Mouse (Mus musculus) c-Kit-positive CD71-positive TER-119-positive erythroid progenitor cells, embryonic 14.5 days (primary cell): Measurements from ENCODE around the gene Gm6309.
"Not testable (repeated sequence)": the region's sequence is repeated elsewhere in the genome, so short reads cannot be mapped to it uniquely, and the experiment has no call there.

ENCODE experiments used
- DNase-seq: peaks from one replicate; pipeline ENCODE4 v3.0.0-alpha.2; 2013; ENCODE audit warnings: low spot score

Gm6309 gene

GRCm38 (mm10) chr5:146170621-146171020, at the start of gene Gm6309:
Gene Gm6309 (minus strand): TSS chr5:146170721.
- not testable (repeated sequence) for DNase-seq

GRCm38 (mm10) chr5:146205537-146205936, 35.0 kb upstream of the Gm6309 start:
- DNase-seq, result no peak

GRCm38 (mm10) chr5:146203921-146204320, 33.4 kb upstream of the Gm6309 start:
- no peak for DNase-seq

- DNase-seq, result no peak
These were observed 30.1 kb upstream of the Gm6309 start for GRCm38 (mm10) chr5:146200580-146200979.

- DNase-seq, result no peak
These were observed 29.0 kb upstream of the Gm6309 start for GRCm38 (mm10) chr5:146199540-146199939.

- no peak for DNase-seq
These were observed 28.6 kb upstream of the Gm6309 start for GRCm38 (mm10) chr5:146199073-146199472.

GRCm38 (mm10) chr5:146193360-146193759, 22.8 kb upstream of the Gm6309 start:
- no peak for DNase-seq

GRCm38 (mm10) chr5:146190501-146191269, 20.2 kb upstream of the Gm6309 start:
- no peak for DNase-seq

GRCm38 (mm10) chr5:146190093-146190492, 19.6 kb upstream of the Gm6309 start:
- no peak for DNase-seq

GRCm38 (mm10) chr5:146188712-146189111, 18.2 kb upstream of the Gm6309 start:
- no peak for DNase-seq

- no peak for DNase-seq
These were observed 17.6 kb upstream of the Gm6309 start for GRCm38 (mm10) chr5:146188144-146188543.

GRCm38 (mm10) chr5:146187441-146187840, 16.9 kb upstream of the Gm6309 start:
- not testable (repeated sequence) for DNase-seq

- DNase-seq, result not testable (repeated sequence)
These were observed 14.7 kb upstream of the Gm6309 start, which contains the start of gene 1700001J03Rik for GRCm38 (mm10) chr5:146185204-146185603. Gene 1700001J03Rik (minus strand): TSS chr5:146185304.

GRCm38 (mm10) chr5:146172744-146173143, 2.2 kb upstream of the Gm6309 start:
- DNase-seq, result not testable (repeated sequence)

- not testable (repeated sequence) for DNase-seq
These were observed 10.1 kb downstream of the Gm6309 start, which contains the start of gene Gm5565 for GRCm38 (mm10) chr5:146160439-146160838. Gene Gm5565 (minus strand): TSS chr5:146160539.

- DNase-seq, result not testable (repeated sequence)
These were observed 12.2 kb downstream of the Gm6309 start for GRCm38 (mm10) chr5:146158326-146158725.

GRCm38 (mm10) chr5:146150454-146150853, 20.1 kb downstream of the Gm6309 start:
- DNase-seq, result no peak

- no peak for DNase-seq
These were observed 22.6 kb downstream of the Gm6309 start for GRCm38 (mm10) chr5:146147903-146148302.
